Mouse (Mus musculus): ENCODE data around the gene Vdac1.

DNA sequence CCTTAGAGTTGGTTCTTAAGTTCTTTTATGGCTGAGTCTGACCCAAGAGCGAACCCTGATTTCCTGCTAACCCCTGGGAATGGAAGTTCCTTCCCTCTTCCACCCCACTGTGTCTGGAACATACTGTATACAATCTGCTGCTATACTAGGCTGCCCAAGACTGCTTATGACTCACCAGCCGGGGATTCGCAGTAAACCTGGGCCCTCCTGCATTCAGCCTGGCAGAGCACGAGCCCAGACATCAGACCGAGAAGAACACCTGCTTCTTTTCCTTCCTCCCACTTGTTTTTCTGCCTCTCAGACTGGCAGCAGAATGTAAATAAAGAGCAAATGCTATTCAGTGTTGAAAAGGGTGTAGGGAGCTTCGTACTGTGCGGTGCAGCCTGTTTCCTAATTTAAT lies 24.7 kb upstream of the Vdac1 start:
- TF ChIP-seq CTCF (IDR thresholded peaks at IDR 0.05; ENCODE audit: low read depth, low read length) (no peak), POLR2A (IDR thresholded peaks at IDR 0.05; ENCODE audit: borderline replicate concordance, low read depth, low read length) (no peak)

Data from bone marrow macrophage, adult 2 months (primary cell).